Mouse (Mus musculus): Measurements from ENCODE around the gene Cacybp. TPM values are rescaled to one million over a fixed set of nuclear protein-coding genes. Genes with fewer than 3 reads are reported as not detected.

Gene Cacybp
- 241 TPM in 2 replicates for polyA plus RNA-seq (2016; fragmentation: Nextera tagmentation; extraction: Ambion mirVana)

GRCm38 (mm10) chr1:160212703-160213669, at the start of gene Cacybp:
Gene Cacybp (minus strand): TSS chr1:160212875.
- Histone ChIP-seq H3K9ac (peak within 1 kb of the TSS; percentile 94), H3K27ac (peak within 1 kb of the TSS; percentile 99), H3K9me3 (replicated peaks) (no peaks in the 10 kb centered on the region), H3K27me3 (no peaks in the 10 kb centered on the region), H3K4me1 (peaks cover 16% of the 10 kb centered on the region), H3K36me3 (0 out of 2 replicates have a peak, but pooled peaks cover under 1% of the 10 kb centered on the region), H3K4me2 (replicated peaks) (peak within 1 kb of the TSS; percentile 75), H3K4me3 (peak within 1 kb of the TSS; percentile 90)
- peak; percentile 98 for ATAC-seq (ENCODE audit: low FRiP score)
- under 1% methylated on average over 71 of the region's 76 CpGs for WGBS

GRCm38 (mm10) chr1:160262415-160262814, 49.7 kb upstream of the Cacybp start:
- no peak for ATAC-seq (ENCODE audit: low FRiP score)
- Histone ChIP-seq H3K9ac (no peak overlapping the region), H3K27me3 (no peaks in the 10 kb centered on the region), H3K9me3 (replicated peaks) (no peaks in the 10 kb centered on the region), H3K4me2 (replicated peaks) (no peak overlapping the region), H3K4me1 (peaks cover 8% of the 10 kb centered on the region; the same call in 1 of the 2 replicates), H3K4me3 (no peak overlapping the region), H3K27ac (no peak overlapping the region), H3K36me3 (no peaks in the 10 kb centered on the region)
- WGBS, result 74% methylated on average over 4 of the region's 4 CpGs

GRCm38 (mm10) chr1:160261849-160262248, 49.2 kb upstream of the Cacybp start:
- H3K9ac ChIP-seq, result no peak overlapping the region
- no peaks in the 10 kb centered on the region for H3K9me3 ChIP-seq (replicated peaks)
- H3K4me2 ChIP-seq (replicated peaks), result no peak overlapping the region
- 79% methylated on average over 2 of the region's 2 CpGs for WGBS
- H3K36me3 ChIP-seq, result no peaks in the 10 kb centered on the region
- ATAC-seq (ENCODE audit: low FRiP score), result no peak
- no peak overlapping the region for H3K27ac ChIP-seq
- H3K27me3 ChIP-seq, result no peaks in the 10 kb centered on the region
- no peak overlapping the region for H3K4me3 ChIP-seq
- H3K4me1 ChIP-seq, result peaks cover 8% of the 10 kb centered on the region; the same call in 1 of the 2 replicates

DNA sequence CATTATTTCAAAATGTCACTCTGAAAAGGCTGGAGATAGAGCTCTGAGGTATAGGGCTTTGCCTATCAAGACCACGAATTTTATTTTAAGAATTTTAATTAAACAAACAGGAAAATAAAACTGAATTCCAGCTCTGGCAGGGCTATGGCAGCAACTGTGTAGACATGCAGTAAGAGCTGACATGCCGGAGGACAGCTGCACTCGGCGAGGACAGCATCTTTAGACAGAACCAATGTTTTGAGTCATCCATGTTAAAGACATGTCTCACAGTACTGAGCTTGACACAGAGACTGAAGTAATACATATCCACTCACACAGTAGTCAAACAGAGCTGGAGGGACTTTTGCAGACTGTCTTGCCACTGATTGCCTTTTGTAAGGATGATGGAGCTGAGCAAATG, 47.9 kb upstream of the Cacybp start:
- H3K9me3 ChIP-seq (replicated peaks), result no peaks in the 10 kb centered on the region
- H3K27me3 ChIP-seq, result no peaks in the 10 kb centered on the region
- H3K36me3 ChIP-seq, result no peaks in the 10 kb centered on the region
- no peak overlapping the region for H3K4me3 ChIP-seq
- no peak overlapping the region for H3K4me2 ChIP-seq (replicated peaks)
- no peak overlapping the region for H3K27ac ChIP-seq
- ATAC-seq (ENCODE audit: low FRiP score), result no peak
- H3K9ac ChIP-seq, result no peak overlapping the region
- 88% methylated on average over 4 of the region's 4 CpGs for WGBS
- H3K4me1 ChIP-seq, result peaks cover 8% of the 10 kb centered on the region; the same call in 1 of the 2 replicates

GRCm38 (mm10) chr1:160259884-160260283, 47.2 kb upstream of the Cacybp start:
- peak; percentile 83 for ATAC-seq (ENCODE audit: low FRiP score)

GRCm38 (mm10) chr1:160253108-160253507, 40.4 kb upstream of the Cacybp start:
- Histone ChIP-seq H3K27me3 (no peaks in the 10 kb centered on the region), H3K4me2 (replicated peaks) (no peak overlapping the region), H3K9me3 (replicated peaks) (no peaks in the 10 kb centered on the region), H3K4me1 (no peaks in the 10 kb centered on the region), H3K36me3 (no peaks in the 10 kb centered on the region), H3K4me3 (no peak overlapping the region), H3K27ac (no peak overlapping the region), H3K9ac (no peak overlapping the region)
- 80% methylated on average over 2 of the region's 2 CpGs for WGBS
- ATAC-seq (ENCODE audit: low FRiP score), result no peak

More at GRCm38 (mm10) chr1:160259884-160260283, 47.2 kb upstream of the Cacybp start:
- 52% methylated on average over 7 of the region's 7 CpGs for WGBS
- Histone ChIP-seq H3K4me2 (replicated peaks) (no peak overlapping the region), H3K27ac (no peak overlapping the region), H3K9me3 (replicated peaks) (no peaks in the 10 kb centered on the region), H3K27me3 (no peaks in the 10 kb centered on the region), H3K4me1 (peaks cover 8% of the 10 kb centered on the region; the same call in 1 of the 2 replicates), H3K36me3 (no peaks in the 10 kb centered on the region), H3K4me3 (no peak overlapping the region), H3K9ac (no peak overlapping the region)

DNA sequence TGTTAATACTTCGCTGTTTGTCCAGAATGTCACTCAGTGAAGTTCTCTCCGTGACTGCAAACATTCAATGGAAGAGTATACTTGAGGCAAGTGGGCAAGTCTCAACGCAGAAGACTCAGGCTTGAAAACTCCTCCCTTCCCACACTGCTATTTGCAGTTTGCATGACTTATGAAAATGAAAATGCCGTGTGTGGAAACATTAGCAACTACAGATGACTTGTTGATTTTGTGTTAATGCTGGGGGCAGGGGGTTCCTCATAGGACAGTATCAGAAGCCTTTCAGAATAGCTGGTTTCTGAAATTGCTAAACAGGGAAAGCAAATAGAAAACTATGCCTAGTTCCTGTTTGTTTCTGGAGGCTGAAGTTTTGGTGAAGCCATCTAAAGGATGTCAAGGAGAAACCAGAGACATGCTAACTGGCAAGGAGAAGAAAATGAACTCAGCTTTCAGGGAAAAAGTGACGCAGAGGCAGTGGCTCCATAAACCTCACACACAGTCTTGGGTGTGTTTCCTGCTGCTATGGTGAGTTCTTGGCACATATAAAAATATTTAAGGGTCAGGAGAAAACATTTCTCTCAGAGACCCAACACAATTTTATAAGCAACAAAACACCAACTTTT, 38.8 kb upstream of the Cacybp start:
- no peak for ATAC-seq (ENCODE audit: low FRiP score)
- Histone ChIP-seq H3K27me3 (no peaks in the 10 kb centered on the region), H3K27ac (no peak overlapping the region), H3K9ac (no peak overlapping the region), H3K4me2 (replicated peaks) (no peak overlapping the region), H3K4me1 (no peaks in the 10 kb centered on the region), H3K9me3 (replicated peaks) (no peaks in the 10 kb centered on the region), H3K4me3 (no peak overlapping the region), H3K36me3 (no peaks in the 10 kb centered on the region)
- WGBS, result 77% methylated on average over 5 of the region's 5 CpGs

GRCm38 (mm10) chr1:160250782-160251181, 38.1 kb upstream of the Cacybp start:
- H3K4me3 ChIP-seq, result no peak overlapping the region
- H3K9me3 ChIP-seq (replicated peaks), result no peaks in the 10 kb centered on the region
- no peaks in the 10 kb centered on the region for H3K36me3 ChIP-seq
- no peak overlapping the region for H3K27ac ChIP-seq
- WGBS, result 71% methylated on average over 4 of the region's 4 CpGs
- no peaks in the 10 kb centered on the region for H3K27me3 ChIP-seq
- H3K4me1 ChIP-seq, result no peaks in the 10 kb centered on the region
- H3K4me2 ChIP-seq (replicated peaks), result no peak overlapping the region
- no peak overlapping the region for H3K9ac ChIP-seq
- ATAC-seq (ENCODE audit: low FRiP score), result no peak

GRCm38 (mm10) chr1:160249786-160250185, 37.1 kb upstream of the Cacybp start:
- Histone ChIP-seq H3K9ac (no peak overlapping the region), H3K36me3 (no peaks in the 10 kb centered on the region), H3K4me3 (no peak overlapping the region), H3K4me1 (no peaks in the 10 kb centered on the region), H3K27ac (no peak overlapping the region), H3K27me3 (no peaks in the 10 kb centered on the region), H3K4me2 (replicated peaks) (no peak overlapping the region), H3K9me3 (replicated peaks) (no peaks in the 10 kb centered on the region)
- 77% methylated on average over 3 of the region's 3 CpGs for WGBS
- ATAC-seq (ENCODE audit: low FRiP score), result no peak

- no peak overlapping the region for H3K4me3 ChIP-seq
- H3K9me3 ChIP-seq (replicated peaks), result no peaks in the 10 kb centered on the region
- 80% methylated on average over 9 of the region's 9 CpGs for WGBS
- H3K36me3 ChIP-seq, result no peaks in the 10 kb centered on the region
- ATAC-seq (ENCODE audit: low FRiP score), result no peak
- no peak overlapping the region for H3K4me2 ChIP-seq (replicated peaks)
- H3K27ac ChIP-seq, result no peak overlapping the region
- H3K9ac ChIP-seq, result no peak overlapping the region
- no peaks in the 10 kb centered on the region for H3K4me1 ChIP-seq
- H3K27me3 ChIP-seq, result no peaks in the 10 kb centered on the region
Measured at GRCm38 (mm10) chr1:160247473-160247872, 34.8 kb upstream of the Cacybp start.

GRCm38 (mm10) chr1:160246844-160247243, 34.2 kb upstream of the Cacybp start:
- no peaks in the 10 kb centered on the region for H3K36me3 ChIP-seq
- no peak for ATAC-seq (ENCODE audit: low FRiP score)
- no peaks in the 10 kb centered on the region for H3K9me3 ChIP-seq (replicated peaks)
- H3K27me3 ChIP-seq, result no peaks in the 10 kb centered on the region
- no peak overlapping the region for H3K9ac ChIP-seq
- no peaks in the 10 kb centered on the region for H3K4me1 ChIP-seq
- no peak overlapping the region for H3K4me2 ChIP-seq (replicated peaks)
- no peak overlapping the region for H3K27ac ChIP-seq
- 88% methylated on average over 4 of the region's 4 CpGs for WGBS
- no peak overlapping the region for H3K4me3 ChIP-seq

DNA sequence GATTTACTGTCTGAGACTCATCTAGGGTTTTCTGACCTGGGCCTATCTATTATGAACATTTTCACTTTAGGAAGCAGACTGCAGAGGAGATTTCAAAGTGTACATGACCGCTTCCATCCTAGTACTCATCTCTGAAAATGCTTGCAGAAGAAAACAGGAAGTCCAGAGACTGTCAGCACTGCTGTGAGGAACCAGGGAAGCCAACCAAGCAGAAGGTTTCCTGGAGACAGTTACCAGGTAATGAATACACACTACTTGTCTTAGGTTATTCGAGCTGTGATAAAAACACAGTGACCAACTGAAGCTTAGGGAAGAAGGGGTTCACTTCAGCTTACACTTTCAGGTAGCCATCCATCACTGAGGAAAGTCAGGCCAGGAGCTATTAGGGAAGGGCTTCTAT, 33.3 kb upstream of the Cacybp start:
- Histone ChIP-seq H3K4me1 (no peaks in the 10 kb centered on the region), H3K9me3 (replicated peaks) (no peaks in the 10 kb centered on the region), H3K9ac (no peak overlapping the region), H3K27me3 (no peaks in the 10 kb centered on the region), H3K4me2 (replicated peaks) (no peak overlapping the region), H3K36me3 (no peaks in the 10 kb centered on the region), H3K4me3 (no peak overlapping the region), H3K27ac (no peak overlapping the region)
- ATAC-seq (ENCODE audit: low FRiP score), result no peak
- 88% methylated on average over 2 of the region's 2 CpGs for WGBS

All from hindbrain, embryonic 12.5 days (tissue).